Mouse (Mus musculus): Measurements from ENCODE around the gene Snx4.
A peak's percentile ranks its signal among the peaks of the same experiment; 100 is the strongest.
"Not testable (repeated sequence)": the region's sequence is repeated elsewhere in the genome, so short reads cannot be mapped to it uniquely, and the experiment has no call there.

Gene Snx4

DNA sequence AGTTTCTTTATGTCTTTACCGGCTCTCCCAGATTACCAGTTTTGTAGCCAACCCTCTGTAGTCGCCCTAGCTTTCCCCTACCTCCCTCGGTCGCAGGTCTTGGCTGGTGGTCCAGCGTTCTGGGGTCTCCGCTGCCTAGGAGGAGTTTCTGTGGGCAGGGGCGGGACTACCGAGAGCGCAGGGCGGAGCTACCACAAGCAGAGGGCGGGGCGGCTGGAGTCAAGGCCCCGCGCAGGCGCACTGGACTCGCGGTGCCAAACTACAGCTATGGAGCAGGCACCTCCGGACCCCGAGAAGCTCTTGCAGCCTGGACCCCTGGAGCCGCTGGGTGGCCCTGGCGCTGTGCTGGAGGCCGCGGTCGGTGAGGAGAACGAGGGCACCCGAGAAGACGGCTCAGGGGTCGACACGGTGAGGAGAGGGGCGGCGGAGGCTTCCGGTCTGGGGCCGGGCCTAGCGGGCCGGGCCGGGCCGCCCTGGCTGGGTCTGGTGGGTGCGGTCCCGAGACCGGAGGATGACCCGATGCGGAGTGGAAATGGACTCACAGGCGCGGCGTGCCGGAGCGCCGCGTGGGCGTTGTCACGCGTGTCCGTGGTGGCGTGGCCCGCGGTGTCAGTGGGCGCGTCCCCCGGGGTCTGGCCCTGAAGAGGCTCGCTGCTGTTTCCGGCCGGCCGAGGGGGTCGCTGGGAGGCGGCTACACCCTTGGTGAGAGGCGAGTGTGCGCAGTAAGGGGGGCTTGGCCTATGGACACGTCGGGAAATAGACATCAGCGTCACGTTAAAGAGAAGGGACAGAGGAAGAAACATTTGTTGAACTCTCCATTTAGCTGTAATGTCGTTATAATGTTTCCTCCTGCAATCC, at the start of gene Snx4:
Gene Snx4 (plus strand): TSS at position 249 of the 858 bp plus-strand sequence.
- DNase-seq (ENCODE audit: low spot score), result peak; percentile 95

DNA sequence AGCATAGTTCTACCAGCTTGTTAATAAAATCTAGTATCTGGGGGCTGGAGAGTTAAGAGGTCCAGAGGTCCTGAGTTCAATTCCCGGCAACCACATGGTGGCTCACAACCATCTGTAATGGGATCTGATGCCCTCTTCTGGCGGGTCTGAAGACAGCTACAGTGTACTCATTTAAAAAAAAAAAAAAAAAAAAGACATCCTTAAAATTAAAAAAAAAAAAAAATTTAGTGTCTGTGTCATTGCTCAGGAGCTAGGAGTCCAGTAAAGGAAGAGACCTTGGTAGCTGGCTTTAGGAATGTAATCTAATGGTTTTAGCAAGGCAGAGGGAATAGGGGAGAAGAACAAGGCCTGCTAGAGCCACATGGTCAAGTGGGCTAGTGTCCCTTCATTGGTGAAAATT, 40.4 kb upstream of the Snx4 start:
- no peak for DNase-seq (ENCODE audit: low spot score)

DNA sequence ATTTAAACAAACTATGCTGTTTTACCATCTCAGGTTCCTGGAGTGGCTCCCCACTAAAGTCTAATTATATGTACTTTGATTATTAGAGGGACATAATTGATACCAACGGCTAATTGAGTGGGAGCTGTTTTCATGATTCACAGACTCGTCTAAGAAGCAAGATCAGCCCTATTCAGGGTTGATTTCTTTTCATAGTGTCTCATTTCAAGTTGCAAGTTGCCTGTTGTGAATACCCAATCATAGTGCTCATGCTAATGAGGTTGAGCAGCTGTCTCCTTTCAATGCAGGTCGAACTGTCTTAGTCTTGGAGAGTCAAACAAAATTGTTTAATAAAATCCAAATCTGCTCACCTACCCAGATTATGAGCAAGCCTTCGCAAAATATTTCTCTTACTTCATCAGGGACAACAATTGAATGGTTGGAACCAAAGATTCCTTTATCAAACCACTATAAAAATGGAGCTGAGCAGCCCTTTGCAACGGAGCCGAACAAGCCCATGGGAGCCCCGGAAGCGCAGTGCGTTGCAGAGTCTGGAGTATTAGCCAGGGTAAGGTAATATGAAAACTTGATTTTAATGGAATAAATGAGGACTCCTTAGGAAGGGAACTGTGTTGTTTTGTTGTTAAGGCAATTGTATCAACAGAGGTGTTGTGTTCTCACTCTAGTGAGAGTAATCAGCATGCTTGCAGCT, 34.8 kb upstream of the Snx4 start:
- DNase-seq (ENCODE audit: low spot score), result no peak

DNA sequence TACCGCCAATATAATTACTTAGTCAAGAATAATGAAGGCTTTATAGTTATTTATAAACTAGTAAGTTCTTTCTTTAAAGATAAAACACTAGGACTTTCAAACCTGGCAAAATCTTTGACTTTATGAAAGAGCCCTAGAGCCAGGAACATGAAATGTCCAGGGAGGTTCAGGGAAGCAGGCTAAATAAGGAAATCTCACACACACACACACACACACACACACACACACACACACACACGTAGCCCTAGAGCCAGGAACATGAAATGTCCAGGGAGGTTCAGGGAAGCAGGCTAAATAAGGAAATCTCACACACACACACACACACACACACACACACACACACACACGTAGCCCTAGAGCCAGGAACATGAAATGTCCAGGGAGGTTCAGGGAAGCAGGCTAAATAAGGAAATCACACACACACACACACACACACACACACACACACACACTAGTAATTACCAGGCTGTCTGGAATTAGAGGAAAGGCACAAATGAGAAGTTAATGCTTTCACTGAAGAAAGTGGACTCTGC, 33.6 kb upstream of the Snx4 start:
- DNase-seq (ENCODE audit: low spot score), result not testable (repeated sequence)

DNA sequence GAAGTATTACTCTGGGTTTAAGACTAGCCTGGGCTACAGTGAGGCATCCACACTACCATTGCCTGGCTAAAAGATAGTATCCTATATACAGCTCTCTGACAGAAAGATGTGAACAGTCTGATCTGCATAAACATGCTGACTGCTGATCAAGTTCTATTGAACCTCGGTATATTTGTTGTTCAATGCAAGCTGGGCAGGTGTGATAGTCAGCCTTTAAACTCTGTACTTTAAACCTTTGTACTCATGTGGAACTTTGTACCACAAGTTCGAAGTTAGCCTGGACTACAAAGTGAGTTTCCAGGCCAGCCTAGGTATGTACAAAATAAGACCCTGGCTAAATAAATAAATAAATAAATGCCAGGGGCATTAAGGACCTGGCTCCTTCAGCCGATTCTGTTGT, 28.8 kb upstream of the Snx4 start:
- DNase-seq (ENCODE audit: low spot score), result no peak

DNA sequence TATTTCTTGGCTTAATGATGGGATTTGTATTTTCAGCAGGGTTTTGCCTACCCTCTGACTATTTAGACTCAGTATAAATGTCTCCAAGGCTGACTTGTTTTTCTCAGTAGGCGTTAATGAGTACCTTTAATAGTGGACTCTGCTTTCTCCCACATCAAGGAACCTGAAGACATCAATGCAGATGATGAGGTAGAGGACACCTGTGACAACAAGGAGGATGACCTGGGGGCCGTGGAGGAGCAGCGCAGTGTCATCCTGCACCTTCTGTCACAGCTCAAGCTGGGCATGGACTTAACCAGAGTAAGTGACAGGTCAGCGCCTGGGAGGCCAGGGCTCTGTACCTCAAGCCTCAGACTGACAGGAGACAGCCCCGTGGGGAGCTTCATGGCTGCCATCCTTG, 26.9 kb upstream of the Snx4 start:
- DNase-seq (ENCODE audit: low spot score), result no peak

DNA sequence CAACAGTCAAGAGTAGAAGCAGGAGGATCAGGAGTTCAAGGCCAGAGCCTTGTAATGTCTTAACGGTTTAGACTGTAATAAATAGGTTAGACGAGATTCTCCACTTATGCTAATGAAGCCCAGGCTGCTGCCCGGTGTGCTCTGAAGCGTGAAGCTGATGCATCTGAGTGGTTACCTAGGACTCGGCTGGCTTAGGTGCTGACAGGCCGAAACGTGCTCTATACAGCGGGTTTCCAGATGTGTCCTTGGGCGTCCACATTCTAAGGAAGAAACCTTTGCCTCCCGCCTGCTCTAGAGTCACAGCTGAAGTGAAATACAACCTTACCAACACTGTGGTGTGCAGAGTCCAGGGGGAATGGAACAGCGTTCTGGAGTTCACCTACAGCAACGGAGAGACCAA, 17.1 kb upstream of the Snx4 start:
- no peak for DNase-seq (ENCODE audit: low spot score)

DNA sequence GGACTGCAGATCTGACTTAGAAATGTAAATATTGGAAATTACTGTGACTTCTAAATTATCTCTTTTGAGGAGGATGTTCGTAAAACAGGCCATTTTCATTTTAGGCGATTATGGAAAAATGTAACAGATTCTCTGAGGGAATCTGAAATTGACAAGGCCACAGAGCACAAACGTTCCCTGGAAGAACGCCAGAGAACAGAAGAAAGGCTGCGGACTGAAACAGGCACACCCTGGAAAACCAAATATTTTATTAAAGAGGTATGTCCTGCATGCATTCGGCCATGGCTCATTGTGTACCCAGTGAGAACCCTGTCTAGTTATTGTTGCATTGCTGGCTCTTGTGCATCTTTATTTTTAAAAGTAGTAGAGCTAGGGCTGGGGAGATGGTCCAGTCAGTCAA, 15.1 kb upstream of the Snx4 start:
- no peak for DNase-seq (ENCODE audit: low spot score)

DNA sequence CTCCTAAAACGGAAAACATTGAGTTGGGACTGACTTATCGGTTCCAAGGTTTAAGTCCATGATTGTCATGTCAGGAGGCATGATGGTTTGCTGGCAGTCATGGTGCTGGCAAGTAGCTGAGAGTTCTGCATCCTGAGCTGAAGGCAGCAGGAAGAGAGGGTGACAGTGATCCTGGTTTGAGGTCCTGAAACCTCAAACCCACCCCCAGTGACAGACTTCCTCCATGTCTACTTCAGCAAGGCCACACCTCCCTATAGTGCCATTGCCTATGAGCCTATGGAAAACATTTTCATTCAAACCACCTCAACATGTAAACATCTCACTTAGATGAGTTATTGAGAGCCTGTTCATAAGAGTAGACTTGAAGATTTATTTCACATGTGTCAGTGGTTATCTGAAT, 11.9 kb upstream of the Snx4 start:
- DNase-seq (ENCODE audit: low spot score), result no peak

DNA sequence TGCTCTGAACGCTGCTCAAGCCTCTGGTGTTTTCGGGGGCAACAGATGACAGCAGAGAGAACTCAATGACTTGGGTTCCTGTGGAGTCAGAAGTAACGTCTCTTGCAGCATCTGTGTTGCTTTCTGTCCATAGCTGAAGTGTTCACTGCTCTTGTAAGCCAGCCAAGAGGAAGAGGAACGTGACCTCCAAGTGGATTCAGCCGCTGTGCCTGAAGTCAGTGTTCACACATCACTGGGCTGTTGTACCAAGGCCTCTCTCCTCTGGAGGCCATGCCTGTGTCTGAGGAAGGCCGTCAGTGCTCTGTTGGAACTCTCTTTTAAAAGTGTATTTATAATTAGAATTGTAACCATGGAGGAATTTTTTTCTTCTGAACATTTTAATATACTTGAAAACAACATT, 9.2 kb upstream of the Snx4 start:
- DNase-seq (ENCODE audit: low spot score), result no peak

DNA sequence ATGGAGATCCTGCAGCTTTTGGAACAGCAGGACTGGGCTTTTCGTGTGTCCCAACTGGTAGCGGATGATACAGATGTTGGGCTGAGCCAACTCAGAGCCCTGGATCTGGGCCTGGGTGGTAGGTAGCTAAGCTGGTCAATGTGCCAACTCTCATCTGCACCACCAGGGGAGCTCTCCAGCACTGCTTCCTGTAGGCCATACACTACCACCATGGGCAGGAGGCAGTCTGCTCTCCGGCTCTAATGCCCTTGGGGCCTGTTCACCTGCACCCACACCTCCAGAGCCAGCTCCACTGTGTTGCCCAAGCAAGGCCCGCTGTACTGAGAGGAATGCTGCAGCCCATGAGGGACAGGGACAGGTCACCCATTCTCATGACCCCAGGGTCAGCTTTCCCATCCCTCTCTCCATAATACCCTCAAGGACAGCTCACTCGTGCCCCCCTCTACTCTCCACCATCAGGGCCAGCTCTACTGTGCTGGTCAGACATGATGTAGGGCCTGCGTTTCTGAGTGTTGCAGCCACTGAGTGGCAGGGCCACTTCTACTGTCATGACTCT, 7.0 kb upstream of the Snx4 start:
- no peak for DNase-seq (ENCODE audit: low spot score)

DNA sequence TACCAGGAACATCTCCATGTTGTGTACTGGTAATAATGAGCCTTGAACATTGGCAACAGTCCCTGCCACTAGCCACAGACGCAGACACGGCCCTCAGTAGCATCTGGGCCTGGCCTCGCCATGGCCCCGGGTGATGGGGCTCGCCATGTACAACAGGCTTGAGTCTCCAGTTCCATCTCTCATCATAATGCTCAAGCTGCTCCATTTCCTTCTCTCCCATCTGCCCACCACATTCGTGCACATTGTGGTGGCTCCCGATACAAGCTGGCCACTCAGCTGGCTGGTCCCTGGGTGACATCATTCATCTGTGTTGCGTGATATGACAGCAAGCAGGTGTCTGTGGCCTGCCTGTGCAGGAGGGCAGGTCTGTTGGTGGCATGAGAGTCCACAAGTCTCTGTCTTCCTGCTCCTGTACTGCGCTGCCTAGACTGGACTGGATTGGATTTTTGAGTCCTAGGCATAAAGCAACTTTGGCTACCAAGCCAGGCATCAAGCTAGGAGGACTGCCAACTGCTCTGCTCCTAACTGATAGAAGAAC, 6.2 kb upstream of the Snx4 start:
- no peak for DNase-seq (ENCODE audit: low spot score)

DNA sequence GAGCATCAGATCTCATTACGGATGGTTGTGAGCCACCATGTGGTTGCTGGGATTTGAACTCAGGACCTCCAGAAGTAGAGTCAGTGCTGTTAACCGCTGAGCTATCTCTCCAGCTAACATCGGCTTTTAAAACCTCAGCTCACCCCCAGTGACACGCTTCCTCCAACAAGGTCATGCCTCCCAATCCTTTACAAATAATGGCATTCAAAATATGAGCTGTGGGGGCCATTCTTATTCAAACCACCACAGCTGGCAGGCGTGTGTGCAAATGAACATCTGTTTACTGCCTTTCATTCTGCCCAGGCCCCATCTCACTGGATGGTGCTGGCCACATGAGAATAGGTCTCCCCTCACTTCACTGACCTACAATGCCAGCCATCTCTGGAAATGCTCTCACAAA, 4.7 kb upstream of the Snx4 start:
- no peak for DNase-seq (ENCODE audit: low spot score)

DNA sequence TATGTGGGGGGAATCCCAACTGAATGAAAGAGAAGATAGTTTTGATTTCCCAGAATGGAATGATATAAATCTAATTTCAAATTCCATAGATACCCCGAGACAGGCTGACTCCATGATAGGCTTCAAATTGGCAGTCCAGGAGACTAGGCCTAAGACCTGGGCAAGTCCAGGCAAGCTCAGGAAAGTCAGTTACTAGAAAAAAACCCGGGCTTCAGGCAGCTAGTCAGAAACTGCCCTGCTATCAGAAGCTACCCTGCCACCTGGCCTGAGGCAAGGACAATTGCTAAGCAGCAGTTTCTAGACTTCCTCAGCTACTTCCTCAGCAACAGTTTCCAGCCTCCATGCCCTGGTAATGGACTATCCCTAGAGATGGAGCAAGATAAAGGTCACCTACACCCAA, 4.2 kb upstream of the Snx4 start:
- DNase-seq (ENCODE audit: low spot score), result no peak

DNA sequence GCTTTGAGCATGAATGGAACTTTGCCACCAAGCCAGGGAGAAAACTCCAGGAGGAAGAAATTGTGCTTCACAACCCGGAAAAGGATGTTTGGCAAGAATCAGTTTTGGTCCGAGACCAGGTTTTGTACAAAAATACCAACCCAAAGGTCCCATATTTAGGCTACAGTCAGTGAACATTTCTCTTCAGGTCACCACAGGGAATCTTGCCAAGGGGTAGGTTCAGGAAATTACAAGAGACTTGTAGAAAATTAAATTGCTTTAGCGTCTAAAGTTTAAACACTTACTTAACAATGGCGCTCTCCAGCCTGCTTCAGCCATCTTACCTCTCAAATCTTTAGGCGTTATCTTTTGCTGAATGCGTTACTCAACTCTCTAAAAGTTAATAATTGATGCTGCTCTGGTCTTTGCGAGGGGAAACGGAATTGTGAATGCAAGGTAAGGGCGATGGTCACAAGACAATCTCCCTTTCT, 556 bp upstream of the Snx4 start:
- no peak for DNase-seq (ENCODE audit: low spot score)

DNA sequence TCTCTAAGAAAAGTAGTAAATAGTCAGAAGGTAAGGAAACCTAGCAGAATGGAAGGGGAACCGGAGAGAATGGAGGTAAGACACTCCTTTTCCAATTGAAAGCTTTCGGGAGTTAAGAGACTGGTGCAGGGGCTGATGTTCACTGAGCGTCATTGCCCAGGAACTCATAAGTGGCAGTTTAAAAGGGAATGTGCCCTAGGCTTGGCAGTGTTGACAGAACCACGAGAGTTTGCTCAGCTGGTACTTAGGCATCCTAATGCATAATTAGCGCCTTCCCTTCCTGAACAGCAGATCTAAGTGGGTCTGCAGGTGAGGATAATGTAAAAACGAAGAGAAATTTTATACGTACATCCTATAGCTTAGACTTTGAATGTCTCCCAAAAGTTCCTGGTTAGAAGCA, 4.4 kb downstream of the Snx4 start:
- no peak for DNase-seq (ENCODE audit: low spot score)

DNA sequence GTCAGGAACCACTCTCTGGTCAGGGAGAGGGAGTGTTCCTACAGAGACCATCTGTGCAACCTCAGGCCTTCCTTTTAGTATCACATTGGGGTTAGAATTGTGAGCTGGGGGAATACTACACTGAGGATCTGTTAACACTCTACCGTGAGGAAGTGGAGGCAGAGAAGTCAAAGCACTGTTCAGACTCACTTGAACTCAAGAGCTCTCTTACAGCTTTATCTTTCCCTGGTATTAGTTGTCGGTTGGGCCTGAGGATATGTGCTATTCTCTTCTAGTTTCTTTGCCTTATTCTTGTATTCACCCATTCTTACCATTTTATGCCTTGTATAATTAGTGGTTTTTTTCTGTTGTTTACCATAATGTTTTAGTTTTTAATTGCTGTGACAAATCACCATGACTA, 7.3 kb downstream of the Snx4 start:
- no peak for DNase-seq (ENCODE audit: low spot score)

DNA sequence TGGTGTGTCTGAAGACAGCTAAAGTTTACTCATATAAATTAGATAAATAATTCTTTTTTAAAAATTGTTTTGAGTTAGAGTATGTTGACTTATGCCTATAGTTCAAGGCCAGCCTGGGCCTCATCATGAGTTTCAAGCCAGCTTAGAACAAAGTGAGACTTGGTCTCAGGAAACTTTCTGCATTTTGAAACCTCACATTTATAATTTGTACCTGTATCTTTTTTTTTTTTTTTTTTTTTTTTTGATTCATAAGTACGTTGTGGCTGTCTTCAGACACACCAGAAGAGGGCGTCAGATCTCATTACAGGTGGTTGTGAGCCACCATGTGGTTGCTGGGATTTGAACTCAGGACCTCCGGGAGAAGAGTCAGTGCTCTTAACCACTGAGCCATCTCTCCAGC, 8.6 kb downstream of the Snx4 start:
- DNase-seq (ENCODE audit: low spot score), result no peak

DNA sequence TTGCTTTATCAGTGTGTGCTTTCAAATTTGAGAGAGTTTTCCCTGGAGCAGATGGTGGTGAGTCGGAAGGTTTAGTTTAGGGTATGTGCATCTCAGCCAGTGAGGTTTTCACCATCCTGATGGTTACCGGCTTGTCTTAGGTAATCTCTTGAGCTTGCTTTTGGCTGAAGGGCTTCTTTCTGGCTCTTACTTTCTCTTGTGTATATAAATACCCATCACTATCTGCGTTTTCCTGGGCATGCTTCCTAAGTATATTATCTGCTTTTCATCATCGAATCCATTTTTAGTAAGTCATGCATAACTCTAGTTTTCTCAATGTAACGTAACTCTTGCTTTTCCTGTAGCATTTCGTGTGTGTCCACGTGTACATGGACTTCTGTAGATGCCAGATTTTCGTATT, 9.6 kb downstream of the Snx4 start:
- DNase-seq (ENCODE audit: low spot score), result no peak

DNA sequence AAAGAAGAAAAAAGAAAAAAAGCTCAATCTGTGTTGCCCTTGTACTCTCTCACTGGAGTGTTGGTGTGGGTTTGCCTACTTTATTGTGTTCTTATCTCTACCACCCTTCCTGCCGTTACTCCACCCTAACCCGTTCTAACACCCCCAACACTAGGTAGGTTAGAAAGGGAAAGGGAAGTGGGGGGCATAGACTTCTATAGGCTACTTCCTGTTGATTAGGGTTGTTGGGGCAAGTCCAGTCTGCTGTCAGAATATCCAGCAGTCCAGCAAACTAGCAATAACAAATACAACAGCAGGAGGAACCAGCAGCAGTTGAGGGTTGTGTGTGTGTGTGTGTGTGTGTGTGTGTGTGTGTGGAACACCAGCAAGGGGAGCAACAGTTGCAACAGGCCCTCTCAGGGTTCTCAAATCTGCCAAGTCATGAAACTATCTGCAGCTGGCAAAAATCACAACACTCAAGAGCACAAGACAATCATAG, 10.4 kb downstream of the Snx4 start:
- no peak for DNase-seq (ENCODE audit: low spot score)

DNA sequence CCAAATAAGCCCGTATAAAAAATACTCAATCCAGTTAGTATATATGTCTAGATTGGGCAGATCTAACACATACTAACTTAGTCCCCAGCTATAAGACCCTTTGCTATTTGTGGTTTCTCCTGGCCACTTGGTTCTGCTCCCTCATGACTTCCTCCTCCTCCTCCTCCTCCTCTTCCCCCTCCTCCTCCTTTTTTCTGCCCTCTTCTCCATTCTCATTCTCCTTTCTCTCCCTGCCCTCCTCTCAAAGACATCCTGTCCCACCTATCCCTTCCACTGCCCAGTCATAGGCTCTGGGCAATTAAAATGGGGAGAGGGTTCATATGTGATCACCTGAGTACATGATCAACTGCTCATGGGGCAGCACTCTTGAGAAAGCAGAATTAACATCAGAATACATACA, 10.9 kb downstream of the Snx4 start:
- no peak for DNase-seq (ENCODE audit: low spot score)

DNA sequence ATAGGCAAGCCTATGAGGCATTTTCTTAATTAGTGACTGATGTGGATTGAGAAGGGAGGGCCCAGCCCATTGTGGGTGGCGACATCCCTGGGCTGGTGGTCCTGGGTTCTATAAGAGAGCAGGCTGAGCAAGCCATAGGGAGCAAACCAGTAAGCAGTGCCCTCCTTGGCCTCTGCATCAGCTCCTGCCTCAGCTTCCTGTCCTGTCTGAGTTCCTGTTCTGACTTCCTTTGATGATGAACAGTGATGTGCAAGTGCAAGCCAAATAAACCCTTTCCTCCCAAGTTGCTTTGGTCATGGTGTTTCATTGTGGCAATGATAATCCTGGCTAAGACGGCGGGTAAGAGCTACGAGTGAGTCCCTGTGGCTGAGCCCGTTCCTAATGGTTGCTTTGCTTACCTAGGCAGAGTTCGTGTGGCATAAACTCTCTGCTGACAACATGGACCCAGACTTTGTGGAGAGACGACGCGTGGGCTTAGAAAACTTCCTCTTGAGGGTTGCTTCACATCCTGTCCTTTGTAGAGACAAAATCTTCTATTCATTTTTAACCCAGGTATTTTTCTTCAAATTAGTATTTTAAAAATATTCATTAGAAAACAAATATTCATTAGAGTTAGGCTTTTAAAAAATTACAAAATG, 16.5 kb downstream of the Snx4 start:
- no peak for DNase-seq (ENCODE audit: low spot score)

Measured in urinary bladder, postnatal 25 days (tissue).